Mouse (Mus musculus) heart, embryonic 15.5 days (tissue): ENCODE results near the gene Armcx2. TPM values are rescaled to one million over a fixed set of nuclear protein-coding genes. Genes with fewer than 3 reads are reported as not detected.

Experiments used
- microRNA-seq: library from miRNA; unstranded; fragments of <30 nt; microRNA quantifications from one replicate; pipeline ENCODE4, GENCODE M21; 2016
- polyA plus RNA-seq: library from polyadenylated mRNA; unstranded; fragments of >200 nt; fragmentation: Nextera tagmentation; extraction: Ambion mirVana; gene quantifications from 2 replicates; pipeline ENCODE4 v1.2.1, GENCODE M21; 2015

Armcx2 gene
- polyA plus RNA-seq, 1 experiment from 2014 or later, result 53.9 TPM

Small RNA genes lying within 50 kb of the gene (microRNA-seq; reads per million reads assigned to microRNA genes)
- gene Mir7093, result 0.63 reads per million

Other genes with a start within 250 kb of the Armcx2 start
- gene Btk, start 225.7 kb downstream of the Armcx2 start, polyA plus RNA-seq, result 0.74 and 2.1 TPM in 2 replicates
- 203 and 263 TPM in 2 replicates for gene Rpl36a, start 223.6 kb downstream of the Armcx2 start, polyA plus RNA-seq
- 2.8 and 3.2 TPM in 2 replicates for gene Gla, start 208.1 kb downstream of the Armcx2 start, polyA plus RNA-seq
- 112 and 114 TPM in 2 replicates for gene Hnrnph2, start 208.0 kb downstream of the Armcx2 start, polyA plus RNA-seq
- 3.8 and 4.1 TPM in 2 replicates for gene Armcx4, start 122.7 kb downstream of the Armcx2 start, polyA plus RNA-seq
- gene Armcx1, start 91.3 kb downstream of the Armcx2 start, polyA plus RNA-seq, result 40.5 and 43.2 TPM in 2 replicates
- 14.1 and 17.0 TPM in 2 replicates for gene Armcx6, start 57.8 kb downstream of the Armcx2 start, polyA plus RNA-seq
- gene Armcx3, start 52.6 kb downstream of the Armcx2 start, polyA plus RNA-seq, result 80.8 and 81.1 TPM in 2 replicates
- gene Nxf2, start 155.5 kb upstream of the Armcx2 start, polyA plus RNA-seq, result 0.29 and 0.42 TPM in 2 replicates
- gene Zmat1, start 200.0 kb upstream of the Armcx2 start, polyA plus RNA-seq, result 7.7 and 9.6 TPM in 2 replicates